8 mouse cellular contexts compared by ENCODE assay signal in the genomic region with DNA sequence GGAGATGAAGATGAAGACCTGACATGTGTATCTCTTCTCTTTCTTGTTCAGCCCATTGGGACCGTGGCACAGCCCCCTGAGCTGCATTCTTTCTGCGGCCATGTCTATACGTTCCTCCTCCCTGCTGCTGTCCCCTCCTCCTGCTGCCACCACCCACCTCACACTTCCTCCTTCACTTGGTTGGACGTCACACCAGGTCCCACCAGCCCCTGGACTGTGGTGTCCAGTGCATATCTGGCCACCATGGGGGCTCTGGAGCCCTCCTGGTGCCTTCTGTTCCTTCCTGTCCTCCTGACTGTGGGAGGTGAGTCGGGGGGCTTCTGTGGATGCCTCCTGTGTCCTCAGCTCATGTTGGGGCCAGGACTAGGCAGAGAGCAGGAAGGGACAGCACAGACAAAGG. TPM values are rescaled to one million over a fixed set of nuclear protein-coding genes. Genes with fewer than 3 reads are reported as not detected.
DNase-seq lines count a peak whose midpoint lies in the region; ATAC-seq and TF ChIP-seq lines count a peak whose summit lies in the region.

Gene Tyrobp (plus strand): TSS at position 165 of the 400 bp plus-strand sequence.

- peak; percentile 25; the same call in 1 of the 2 replicates for TF ChIP-seq POLR2A in spleen, adult 2 months (IDR thresholded peaks at IDR 0.05; ENCODE audit: low read depth, low read length)

- WGBS in spleen, adult 2 months, result 20% methylated on average over 5 of the region's 5 CpGs
- WGBS in intestine, embryonic 14.5 days, result 63% methylated on average over 5 of the region's 5 CpGs
- 52% methylated on average over 5 of the region's 5 CpGs for WGBS in lung, embryonic 15.5 days

- peak within 1 kb of the TSS; percentile 97 for H3K27ac ChIP-seq in spleen, adult 2 months (ENCODE audit: insufficient read depth, low read length)
- no peak within 1 kb of the TSS for H3K27ac ChIP-seq in intestine, embryonic 14.5 days (ENCODE audit: low read depth)
- H3K27ac ChIP-seq in lung, embryonic 15.5 days, result no peak within 1 kb of the TSS

- no peak for ATAC-seq in erythroid progenitor cell, adult 5-6 weeks (replicated peaks; ENCODE audit: low FRiP score, poor library complexity, severe bottlenecking)
- no peak for ATAC-seq in intestine, embryonic 14.5 days (replicated peaks; ENCODE audit: low FRiP score, low TSS enrichment, low read depth)
- ATAC-seq in lung, embryonic 15.5 days (ENCODE audit: borderline replicate concordance, extremely low read depth, low FRiP score, low TSS enrichment), result no peak

- H3K36me3 ChIP-seq in spleen, adult 2 months (ENCODE audit: control insufficient read depth, insufficient read depth, low read length), result no peaks in the 10 kb centered on the region
- H3K36me3 ChIP-seq in intestine, embryonic 14.5 days (ENCODE audit: control insufficient read depth, insufficient read depth, low read length), result no peaks in the 10 kb centered on the region
- no peaks in the 10 kb centered on the region for H3K36me3 ChIP-seq in lung, embryonic 15.5 days
- H3K36me3 ChIP-seq in splenic B cell, adult 2 months (ENCODE audit: control insufficient read depth, insufficient read depth, low read length, poor library complexity, severe bottlenecking), result no peaks in the 10 kb centered on the region

- TF ChIP-seq CTCF in spleen, adult 2 months (IDR thresholded peaks at IDR 0.05; ENCODE audit: extremely low read depth, insufficient read depth, insufficient read length, insufficient replicate concordance), result no peak

- H3K4me2 ChIP-seq in intestine, embryonic 14.5 days (ENCODE audit: low read length), result no peak within 1 kb of the TSS
- no peak within 1 kb of the TSS for H3K4me2 ChIP-seq in lung, embryonic 15.5 days

- DNase-seq in spleen, adult 2 months (ENCODE audit: low read depth in 1 of 2, low spot score in 2 of 2), result peak in 1 of 2 experiments; percentile 50
- DNase-seq in spleen, postnatal 14 days (ENCODE audit: low spot score in 2 of 2), result no peak
- no peak for DNase-seq in intestine, embryonic 14.5 days (ENCODE audit: low spot score)
- DNase-seq in splenic B cell, adult 2 months (ENCODE audit: low read depth, low spot score), result peak; percentile 62
- no peak for DNase-seq in frontal cortex, postnatal 36 days (ENCODE audit: low spot score in 2 of 2)
- DNase-seq in frontal cortex, postnatal 25 days (ENCODE audit: low spot score in 2 of 2), result no peak

- H3K27me3 ChIP-seq in spleen, adult 2 months (ENCODE audit: control insufficient read depth, insufficient read depth, low read length), result no peaks in the 10 kb centered on the region
- no peaks in the 10 kb centered on the region for H3K27me3 ChIP-seq in intestine, embryonic 14.5 days (replicated peaks; ENCODE audit: control insufficient read depth, insufficient read depth, low read length)
- H3K27me3 ChIP-seq in lung, embryonic 15.5 days, result no peaks in the 10 kb centered on the region
- H3K27me3 ChIP-seq in splenic B cell, adult 2 months (ENCODE audit: control insufficient read depth, insufficient read depth, low read length, poor library complexity, severe bottlenecking), result no peaks in the 10 kb centered on the region

- H3K4me1 ChIP-seq in spleen, adult 2 months (ENCODE audit: control insufficient read depth, insufficient read depth, insufficient read length), result peaks cover 45% of the 10 kb centered on the region; the same call in 1 of the 2 replicates
- no peaks in the 10 kb centered on the region for H3K4me1 ChIP-seq in intestine, embryonic 14.5 days (replicated peaks; ENCODE audit: control insufficient read depth, insufficient read depth, low read length)
- no peaks in the 10 kb centered on the region for H3K4me1 ChIP-seq in lung, embryonic 15.5 days

- H3K4me3 ChIP-seq in spleen, adult 2 months (ENCODE audit: extremely low read depth, insufficient read depth, insufficient read length), result peak within 1 kb of the TSS; percentile 51
- no peak within 1 kb of the TSS for H3K4me3 ChIP-seq in intestine, embryonic 14.5 days (ENCODE audit: low read depth, low read length)
- H3K4me3 ChIP-seq in lung, embryonic 15.5 days, result no peak within 1 kb of the TSS

- no peaks in the 10 kb centered on the region; the same call in 1 of the 2 replicates for H3K9me3 ChIP-seq in intestine, embryonic 14.5 days (ENCODE audit: control insufficient read depth, low read length)
- no peaks in the 10 kb centered on the region for H3K9me3 ChIP-seq in lung, embryonic 15.5 days

- no peak within 1 kb of the TSS for H3K9ac ChIP-seq in intestine, embryonic 14.5 days (ENCODE audit: low read length)
- H3K9ac ChIP-seq in lung, embryonic 15.5 days, result no peak within 1 kb of the TSS

RNA-seq across cellular contexts. Expression of gene Tyrobp, which starts in this region (rescaled TPM):
- 569 and 738 TPM in 2 replicates for polyA plus RNA-seq in spleen, adult 2 months (2012; rRNA removed)
- 243 and 282 TPM in 2 replicates for total RNA-seq in erythroid progenitor cell, adult 5-6 weeks (2015; ENCODE audit: low replicate concordance)
- total RNA-seq in erythroid progenitor cell, adult 5-6 weeks (2017; ENCODE audit: low replicate concordance), result 60.1 and 77.1 TPM in 2 replicates
- polyA plus RNA-seq in intestine, embryonic 14.5 days (2014; fragmentation: Nextera tagmentation; extraction: Ambion mirVana), result 53.7 and 54.7 TPM in 2 replicates
- 50.8 and 56.1 TPM in 2 replicates for polyA plus RNA-seq in lung, embryonic 15.5 days (2015; fragmentation: Nextera tagmentation; extraction: Ambion mirVana)
